Mouse (Mus musculus): ENCODE measurements at regions not wholly inside any gene's neighbourhood (a gene's known extent, or its start where the extent isn't known, plus 50 kb on each side); places are given as distances from the start of the nearest gene placed in this dataset.
A peak's percentile ranks its signal among the peaks of the same experiment; 100 is the strongest.
"Not testable (repeated sequence)": the region's sequence is repeated elsewhere in the genome, so short reads cannot be mapped to it uniquely, and the experiment has no call there.

GRCm38 (mm10) chr9:82484341-82484740 lies 345.0 kb upstream of the Irak1bp1 start:
- DNase-seq = no peak

- DNase-seq = no peak
Observed at GRCm38 (mm10) chr9:82493440-82493839, 335.9 kb upstream of the Irak1bp1 start.

- DNase-seq = no peak
Observed at GRCm38 (mm10) chr9:82510014-82510413, 319.3 kb upstream of the Irak1bp1 start.

GRCm38 (mm10) chr9:82518993-82519392 lies 310.3 kb upstream of the Irak1bp1 start:
- no peak for DNase-seq

- peak; percentile 48 to 65 for DNase-seq
Observed at GRCm38 (mm10) chr9:82527867-82528385, 301.4 kb upstream of the Irak1bp1 start.

GRCm38 (mm10) chr9:82552726-82553125 lies 276.6 kb upstream of the Irak1bp1 start:
- no peak for DNase-seq

GRCm38 (mm10) chr9:82553213-82553612 lies 276.1 kb upstream of the Irak1bp1 start:
- DNase-seq = no peak

- no peak for DNase-seq
Observed at GRCm38 (mm10) chr9:82562551-82563465, 266.5 kb upstream of the Irak1bp1 start.

GRCm38 (mm10) chr9:82581373-82582018 lies 247.8 kb upstream of the Irak1bp1 start:
- no peak for DNase-seq

- peak in 1 of 2 experiments; percentile 8 for DNase-seq
Observed at GRCm38 (mm10) chr9:82609111-82609510, 220.2 kb upstream of the Irak1bp1 start.

GRCm38 (mm10) chr9:82609946-82610345 lies 219.4 kb upstream of the Irak1bp1 start:
- peak in 1 of 2 experiments; percentile 11 for DNase-seq

GRCm38 (mm10) chr9:82612526-82612925 lies 216.8 kb upstream of the Irak1bp1 start:
- no peak for DNase-seq

- no peak for DNase-seq
Observed at GRCm38 (mm10) chr9:82632411-82632810, 196.9 kb upstream of the Irak1bp1 start.

GRCm38 (mm10) chr9:82640277-82640676 lies 189.1 kb upstream of the Irak1bp1 start:
- DNase-seq = no peak

- DNase-seq = no peak
Observed at GRCm38 (mm10) chr9:82643900-82644299, 185.4 kb upstream of the Irak1bp1 start.

- DNase-seq = not testable (repeated sequence)
Observed at GRCm38 (mm10) chr9:82655511-82655910, 173.8 kb upstream of the Irak1bp1 start.

GRCm38 (mm10) chr9:82682196-82682595 lies 147.1 kb upstream of the Irak1bp1 start:
- no peak for DNase-seq

- DNase-seq = no peak
Observed at GRCm38 (mm10) chr9:82709411-82709983, 119.8 kb upstream of the Irak1bp1 start.

GRCm38 (mm10) chr9:82709991-82710593 lies 119.2 kb upstream of the Irak1bp1 start:
- DNase-seq = no peak

GRCm38 (mm10) chr9:82710945-82711516 lies 118.3 kb upstream of the Irak1bp1 start:
- DNase-seq = no peak

GRCm38 (mm10) chr9:82712769-82713733 lies 116.3 kb upstream of the Irak1bp1 start:
- DNase-seq = no peak
